Mouse (Mus musculus) lung, postnatal 0 days (tissue): Measurements from ENCODE around the gene Abl1. TPM values are rescaled to one million over a fixed set of nuclear protein-coding genes. Genes with fewer than 3 reads are reported as not detected.
A peak's percentile ranks its signal among the peaks of the same experiment; 100 is the strongest.

Source experiments
- ATAC-seq: fragments of 200-750 bp; cut with Nextera tagmentation; 2 replicates; pipeline ENCODE4 v1.8.0; 2017; ENCODE audit warnings: moderate library complexity
- DNase-seq: peaks from one replicate; pipeline ENCODE4 v3.0.0-alpha.2; 2016; ENCODE audit warnings: low spot score
- H3K27ac ChIP-seq: fragments of 300-500 bp; sonication (generic); 2 replicates; pipeline ENCODE4 v1.5.1; 2014; ENCODE audit warnings: antibody characterized with exemption, mild to moderate bottlenecking, low read length, mixed read lengths
- H3K27me3 ChIP-seq: fragments of 300-500 bp; sonication (generic); replicated peaks from 2 replicates; pipeline ENCODE4 v1.6.1; 2014; ENCODE audit warnings: low read length, mixed read lengths; ENCODE audit not compliant: insufficient read depth
- H3K36me3 ChIP-seq: fragments of 300-500 bp; sonication (generic); 2 replicates; pipeline ENCODE4 v1.6.1; 2014; ENCODE audit warnings: low read length, mixed read lengths; ENCODE audit not compliant: insufficient read depth
- H3K4me1 ChIP-seq: fragments of 300-500 bp; sonication (generic); 2 replicates; pipeline ENCODE4 v1.6.1; 2014; ENCODE audit warnings: antibody characterized with exemption, low read depth, low read length, mixed read lengths; ENCODE audit not compliant: insufficient read depth
- H3K4me2 ChIP-seq: fragments of 300-500 bp; sonication (generic); replicated peaks from 2 replicates; pipeline ENCODE4 v1.6.1; 2014; ENCODE audit warnings: low read depth, mild to moderate bottlenecking, low read length, moderate library complexity, mixed read lengths
- H3K4me3 ChIP-seq: fragments of 300-500 bp; sonication (generic); 2 replicates; pipeline ENCODE4 v1.5.1; 2014; ENCODE audit warnings: low read depth, low read length
- H3K9ac ChIP-seq: fragments of 300-500 bp; sonication (generic); replicated peaks from 2 replicates; pipeline ENCODE4 v1.6.1; 2014; ENCODE audit warnings: low read depth, mild to moderate bottlenecking
- H3K9me3 ChIP-seq: fragments of 300-500 bp; sonication (generic); 2 replicates; pipeline ENCODE4 v1.6.1; 2016; ENCODE audit warnings: low read length, mixed read lengths
- CTCF ChIP-seq: IDR thresholded peaks from 2 replicates; pipeline ENCODE4 v1.5.1; 2016; ENCODE audit warnings: antibody characterized with exemption, mild to moderate bottlenecking
- EP300 ChIP-seq: IDR thresholded peaks from 2 replicates; pipeline ENCODE4 v1.6.1; 2016; ENCODE audit warnings: antibody characterized with exemption, mild to moderate bottlenecking, control low read depth
- WGBS: fragments of 180-500 bp; shearing (Covaris S2); extraction: QIAGEN DNeasy Blood & Tissue Kit; methylation state at CpG from one replicate; pipeline ENCODE4 v1.1.7; 2014; 5-methylcytosine and 5-hydroxymethylcytosine counted together
- polyA plus RNA-seq: library from polyadenylated mRNA; unstranded; fragments of >200 nt; fragmentation: Nextera tagmentation; extraction: Ambion mirVana; gene quantifications from 2 replicates; pipeline ENCODE4 v1.2.1, GENCODE M21; 2015

The Abl1 gene
- polyA plus RNA-seq, 1 experiment from 2014 or later: 16.3 TPM

DNA sequence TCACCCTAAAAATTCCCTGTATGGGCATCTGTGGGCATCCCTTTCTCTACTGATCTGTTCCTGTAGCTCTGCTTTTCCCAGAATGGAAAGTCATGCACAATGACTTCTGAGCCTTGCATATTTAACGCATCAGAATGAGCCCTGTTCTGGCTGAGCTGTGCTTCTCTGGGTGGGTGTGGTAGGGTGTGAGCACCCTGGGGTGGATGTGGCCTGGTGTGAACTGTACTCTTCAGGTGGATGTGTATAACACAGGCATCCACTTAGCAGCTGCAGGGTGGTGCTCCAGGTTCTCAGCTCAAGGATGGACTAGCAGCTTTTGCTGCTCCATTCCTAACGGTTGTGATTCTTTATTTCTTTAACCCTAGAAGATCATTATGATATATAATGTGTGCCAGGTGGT lies 31.8 kb downstream of the Abl1 start:
- H3K9ac ChIP-seq: no peak overlapping the region
- no peak overlapping the region for H3K4me3 ChIP-seq
- no peaks in the 10 kb centered on the region for H3K4me1 ChIP-seq
- H3K27ac ChIP-seq: no peak overlapping the region
- no peaks in the 10 kb centered on the region for H3K9me3 ChIP-seq
- no peak for ATAC-seq
- no peak for TF ChIP-seq EP300
- no peak for TF ChIP-seq CTCF
- no peaks in the 10 kb centered on the region for H3K27me3 ChIP-seq
- DNase-seq: no peak
- WGBS: 68% methylated on average over 2 of the region's 2 CpGs
- H3K4me2 ChIP-seq: no peak overlapping the region
- no peaks in the 10 kb centered on the region for H3K36me3 ChIP-seq

DNA sequence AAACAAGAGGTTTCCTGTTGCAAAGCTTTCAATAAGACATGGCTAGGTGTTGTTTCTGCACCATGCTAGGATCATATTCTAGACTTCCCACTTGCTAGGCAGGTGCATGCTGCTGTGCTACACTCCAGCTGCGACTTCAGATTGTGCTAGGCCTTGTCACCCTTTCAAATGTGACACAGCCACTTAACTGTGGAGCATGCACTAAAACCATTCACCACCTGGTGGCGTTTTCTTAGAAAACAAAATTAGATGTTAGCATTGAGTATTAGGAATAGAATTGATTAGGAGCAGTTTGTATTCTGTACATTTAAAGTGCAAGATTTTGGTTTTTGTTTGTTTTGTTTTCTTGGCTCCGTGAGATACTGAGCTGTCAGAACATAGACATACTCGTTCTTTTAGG lies 32.6 kb downstream of the Abl1 start:
- Histone ChIP-seq H3K4me2 (no peak overlapping the region), H3K9ac (no peak overlapping the region), H3K4me1 (no peaks in the 10 kb centered on the region), H3K27ac (no peak overlapping the region), H3K4me3 (no peak overlapping the region), H3K36me3 (no peaks in the 10 kb centered on the region), H3K9me3 (no peaks in the 10 kb centered on the region), H3K27me3 (no peaks in the 10 kb centered on the region)
- TF ChIP-seq CTCF: peak; percentile 64
- TF ChIP-seq EP300: no peak
- peak; percentile 39 for DNase-seq
- WGBS: 58% methylated on average over 4 of the region's 4 CpGs
- no peak for ATAC-seq

DNA sequence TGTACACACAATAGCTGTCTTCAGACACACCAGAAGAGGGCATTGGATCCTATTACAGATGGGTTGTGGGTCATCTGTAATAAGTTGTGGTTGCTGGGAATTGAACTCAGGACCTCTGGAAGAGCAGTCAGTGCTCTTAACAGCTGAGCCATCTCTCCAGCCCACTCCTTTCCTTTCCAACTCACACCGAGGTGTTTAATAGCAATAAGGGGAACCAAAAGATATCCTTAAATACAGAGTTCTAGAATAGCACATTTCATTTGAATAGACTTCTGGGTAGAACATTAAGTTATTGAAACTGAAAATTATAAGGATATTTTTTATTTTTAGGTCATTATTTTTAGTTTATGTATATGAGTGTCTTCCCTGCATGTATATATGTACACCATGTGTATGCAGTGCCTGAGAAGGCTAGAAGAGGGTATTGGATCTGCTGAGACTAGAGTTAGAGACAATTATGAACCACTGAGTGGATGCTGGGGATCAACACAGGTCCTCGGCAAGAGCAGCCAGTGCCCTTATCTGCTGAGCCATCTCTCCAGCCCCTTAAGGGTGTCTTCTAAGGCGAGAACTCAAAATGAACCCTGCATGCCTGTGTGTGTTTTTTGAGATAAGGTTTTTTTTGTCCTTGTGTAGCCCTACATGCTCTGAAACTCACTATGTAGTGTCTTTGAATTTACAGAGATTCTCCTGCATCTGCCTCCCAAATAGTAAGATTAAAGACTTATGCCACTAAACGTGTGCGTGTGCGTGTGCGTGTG lies 36.7 kb downstream of the Abl1 start:
- no peak overlapping the region for H3K4me2 ChIP-seq
- no peak overlapping the region for H3K27ac ChIP-seq
- ATAC-seq (no peak), DNase-seq (no peak)
- no peaks in the 10 kb centered on the region for H3K36me3 ChIP-seq
- no peaks in the 10 kb centered on the region for H3K9me3 ChIP-seq
- no peaks in the 10 kb centered on the region for H3K4me1 ChIP-seq
- H3K9ac ChIP-seq: no peak overlapping the region
- WGBS: 84% methylated on average over 7 of the region's 7 CpGs
- TF ChIP-seq CTCF (no peak), EP300 (no peak)
- no peaks in the 10 kb centered on the region for H3K27me3 ChIP-seq
- H3K4me3 ChIP-seq: no peak overlapping the region

DNA sequence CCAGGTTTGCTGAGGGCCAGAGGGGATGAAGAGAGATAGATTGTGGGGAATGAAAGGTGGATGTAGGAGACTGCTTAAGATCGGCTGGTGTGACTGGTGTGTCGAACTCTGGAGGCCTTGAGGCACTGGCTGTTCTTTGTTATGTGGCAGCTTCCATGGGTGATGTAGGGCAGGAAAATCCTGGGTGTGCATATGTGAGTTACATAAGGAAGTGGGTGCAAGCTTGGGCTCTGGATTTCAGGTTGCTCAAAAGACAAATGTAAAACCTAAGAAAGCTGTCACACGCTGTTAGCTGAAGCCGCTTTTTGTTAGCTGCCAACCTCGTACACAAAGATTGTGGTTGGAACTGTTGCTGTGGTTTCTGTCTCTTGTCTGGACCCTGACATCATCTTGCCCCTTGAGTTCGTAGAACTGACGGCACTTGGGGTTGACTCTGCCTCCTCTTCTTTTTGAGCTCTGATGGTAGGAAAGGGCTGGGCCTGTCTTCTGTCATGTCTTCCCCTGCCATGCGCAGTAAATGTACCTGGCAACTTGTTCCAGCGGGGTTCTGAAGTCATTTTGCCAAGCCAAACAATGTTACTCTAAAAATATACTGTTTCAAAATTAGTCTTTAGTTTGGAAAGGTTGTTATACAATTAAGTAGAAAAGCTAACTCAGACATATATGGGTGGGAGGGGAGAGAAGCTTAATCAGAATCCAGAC lies 39.6 kb downstream of the Abl1 start:
- Histone ChIP-seq H3K36me3 (no peaks in the 10 kb centered on the region), H3K27me3 (no peaks in the 10 kb centered on the region), H3K4me2 (no peak overlapping the region), H3K4me1 (no peaks in the 10 kb centered on the region), H3K9me3 (no peaks in the 10 kb centered on the region), H3K9ac (no peak overlapping the region), H3K27ac (no peak overlapping the region), H3K4me3 (no peak overlapping the region)
- no peak for DNase-seq
- no peak for ATAC-seq
- 82% methylated on average over 9 of the region's 9 CpGs for WGBS
- TF ChIP-seq EP300: no peak

DNA sequence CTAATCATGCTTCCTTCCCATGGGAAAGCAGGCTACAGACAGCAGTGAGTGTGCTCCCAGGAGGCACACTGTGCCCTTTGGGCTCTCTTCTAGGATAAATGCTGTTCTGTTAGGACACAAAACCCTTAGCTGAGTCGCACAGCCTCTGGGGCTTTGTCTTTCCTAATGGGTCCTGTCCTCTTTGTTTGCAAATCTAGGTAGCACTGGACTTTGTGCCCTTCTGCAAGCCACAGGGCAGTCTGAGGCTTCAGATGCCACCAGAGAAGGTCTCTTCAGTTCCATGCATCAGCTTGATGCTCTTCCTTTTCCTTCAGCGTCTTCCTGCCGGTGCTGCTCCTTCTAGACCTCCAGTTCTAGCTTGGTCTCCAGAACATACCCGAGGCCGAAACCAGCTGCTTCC lies 42.5 kb downstream of the Abl1 start:
- no peaks in the 10 kb centered on the region for H3K9me3 ChIP-seq
- no peak overlapping the region for H3K27ac ChIP-seq
- H3K4me1 ChIP-seq: no peaks in the 10 kb centered on the region; the same call in 1 of the 2 replicates
- TF ChIP-seq CTCF (no peak), EP300 (no peak)
- H3K4me3 ChIP-seq: no peak overlapping the region
- no peaks in the 10 kb centered on the region for H3K27me3 ChIP-seq
- WGBS: 66% methylated on average over 5 of the region's 5 CpGs
- no peak overlapping the region for H3K4me2 ChIP-seq
- no peaks in the 10 kb centered on the region for H3K36me3 ChIP-seq
- H3K9ac ChIP-seq: no peak overlapping the region
- DNase-seq: no peak
- no peak for ATAC-seq

DNA sequence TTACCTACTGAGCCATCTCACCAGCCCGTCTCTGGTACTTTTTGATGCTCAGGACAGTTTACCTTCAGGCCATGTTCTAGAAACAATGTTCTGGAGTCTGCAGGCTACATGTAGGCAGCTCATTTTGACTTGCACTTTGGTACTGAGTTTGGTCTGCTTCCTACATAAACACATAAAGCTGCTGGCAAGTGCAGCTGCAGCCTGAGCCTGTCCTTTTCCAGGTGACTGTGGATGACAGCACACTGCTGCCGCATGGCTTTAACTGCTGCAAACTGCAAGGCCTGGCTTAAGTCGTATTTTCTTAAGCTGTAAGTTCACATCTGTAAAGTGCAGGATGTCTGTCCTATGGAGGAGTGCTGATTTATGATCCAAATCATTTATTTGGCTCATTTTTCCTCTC lies 44.3 kb downstream of the Abl1 start:
- no peak for DNase-seq
- H3K9ac ChIP-seq: no peak overlapping the region
- H3K4me2 ChIP-seq: no peak overlapping the region
- TF ChIP-seq EP300 (no peak), CTCF (no peak)
- no peak overlapping the region for H3K4me3 ChIP-seq
- no peaks in the 10 kb centered on the region for H3K36me3 ChIP-seq
- H3K4me1 ChIP-seq: no peaks in the 10 kb centered on the region; the same call in 1 of the 2 replicates
- no peaks in the 10 kb centered on the region for H3K27me3 ChIP-seq
- no peak for ATAC-seq
- no peaks in the 10 kb centered on the region for H3K9me3 ChIP-seq
- 82% methylated on average over 3 of the region's 3 CpGs for WGBS
- no peak overlapping the region for H3K27ac ChIP-seq
